Mouse (Mus musculus) thymus, adult 2 months (tissue): ENCODE data around the gene Itga4.

Source experiments
- CTCF ChIP-seq: fragments of 200-500 bp; IDR thresholded peaks from 2 replicates; pipeline ENCODE4 v1.5.1; 2012; ENCODE audit warnings: mild to moderate bottlenecking, control low read depth, low read length, moderate library complexity, borderline replicate concordance; ENCODE audit not compliant: control insufficient read depth, poor library complexity, insufficient read depth; ENCODE audit errors: extremely low read depth
- POLR2A ChIP-seq: fragments of 200-500 bp; IDR thresholded peaks from 2 replicates; pipeline ENCODE4 v1.6.1; 2012; ENCODE audit warnings: mild to moderate bottlenecking, low read length, control low read depth, moderate library complexity; ENCODE audit not compliant: control insufficient read depth, poor library complexity, insufficient read depth; ENCODE audit errors: extremely low read depth

DNA sequence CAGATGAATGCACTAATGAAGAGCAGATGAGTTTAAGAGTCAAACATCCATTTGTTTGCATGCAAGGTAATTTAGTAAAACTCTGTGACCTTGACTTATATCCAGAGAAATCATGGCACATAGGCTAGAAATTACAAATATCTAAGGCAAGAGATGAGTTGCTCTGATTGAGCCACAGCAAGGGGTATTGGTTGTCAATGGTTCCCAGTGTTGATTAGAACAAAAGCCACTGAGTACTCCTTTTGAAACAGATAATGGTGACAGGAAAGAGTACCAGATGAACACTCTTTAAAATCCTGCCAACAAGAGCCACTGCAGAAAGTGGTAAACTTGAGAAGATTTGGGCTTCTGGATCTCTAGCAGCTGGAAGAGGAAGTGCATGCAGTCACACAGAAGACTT, 40.2 kb upstream of the Itga4 start:
- TF ChIP-seq POLR2A (no peak), CTCF (no peak)
